Mouse (Mus musculus): ENCODE data around the gene Dab1.

DNA sequence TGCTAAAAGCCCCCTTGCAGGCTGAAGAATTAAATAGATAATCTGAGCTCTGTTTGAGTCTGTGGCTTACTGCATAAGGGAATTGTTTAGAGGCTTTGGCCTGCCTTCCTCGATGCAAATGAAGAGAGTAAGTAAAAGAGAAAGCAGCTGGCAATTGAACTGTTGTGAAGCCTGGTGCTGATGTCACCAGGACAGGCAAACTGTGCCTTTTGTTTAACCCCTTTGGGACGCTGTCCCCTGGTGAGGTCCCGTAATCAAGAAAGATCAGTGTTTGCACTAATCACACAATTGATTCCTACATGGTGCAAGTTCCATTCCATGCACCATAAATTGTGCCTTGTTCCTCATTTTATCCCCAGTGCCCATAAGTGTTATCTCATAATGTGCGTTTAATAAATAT, 80.6 kb downstream of the Dab1 start:
- TF ChIP-seq CTCF (IDR thresholded peaks at IDR 0.05; ENCODE audit: control insufficient read depth, insufficient read depth, insufficient replicate concordance, low read depth, low read length): no peak
- no peak for TF ChIP-seq POLR2A (IDR thresholded peaks at IDR 0.05; ENCODE audit: control insufficient read depth, low read depth, low read length)
